In the genomic region with DNA sequence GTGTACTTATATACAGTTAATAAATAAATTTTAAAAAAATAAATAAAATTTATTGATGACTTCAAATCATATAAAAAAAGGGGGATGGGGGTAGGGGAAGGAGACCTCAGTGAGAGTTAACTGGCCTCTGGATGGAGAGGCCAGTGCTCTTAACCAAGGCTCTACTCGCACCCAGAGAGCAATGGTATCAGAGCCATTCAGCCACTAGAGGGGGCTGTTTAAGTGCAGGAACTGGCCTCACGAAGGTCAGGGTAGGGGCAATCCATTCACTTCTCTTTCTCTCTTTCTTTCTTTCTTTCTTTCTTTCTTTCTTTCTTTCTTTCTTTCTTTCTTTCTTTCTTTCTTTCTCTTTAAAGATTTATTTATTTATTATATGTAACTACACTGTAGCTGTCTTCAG, we compare ENCODE assay signal across 9 mouse cellular contexts. TPM values are rescaled to one million over a fixed set of nuclear protein-coding genes. Genes with fewer than 3 reads are reported as not detected.
DNase-seq lines count a peak whose midpoint lies in the region; ATAC-seq and TF ChIP-seq lines count a peak whose summit lies in the region.
"Had no signal": no experiment of that assay in that cellular context is flagged by ENCODE, and none has a peak within 500 bp of the region (broad histone marks: within the 10 kb centered on the region; RNA-seq: fewer than 3 reads in every experiment).

No protein-coding gene starts in this region.

- no peak overlapping the region for H3K9ac ChIP-seq in hindbrain, embryonic 12.5 days
- no peak overlapping the region for H3K9ac ChIP-seq in ES-Bruce4 (ENCODE audit: low read depth, poor library complexity, severe bottlenecking)

- no peak for ATAC-seq in hindbrain, embryonic 12.5 days (ENCODE audit: low FRiP score)

- H3K4me2 ChIP-seq in hindbrain, embryonic 12.5 days (replicated peaks), result no peak overlapping the region

- no peaks in the 10 kb centered on the region for H3K27me3 ChIP-seq in hindbrain, embryonic 10.5 days (ENCODE audit: insufficient read depth, poor library complexity, severe bottlenecking)
- H3K27me3 ChIP-seq in hindbrain, embryonic 12.5 days, result no peaks in the 10 kb centered on the region
- no peaks in the 10 kb centered on the region for H3K27me3 ChIP-seq in ES-Bruce4 (ENCODE audit: control insufficient read depth, insufficient read depth, low read length, poor library complexity, severe bottlenecking)
- H3K27me3 ChIP-seq: megakaryocyte, embryonic 14.5 days had no signal

- 40% methylated on average over 2 of the region's 2 CpGs for WGBS in hindbrain, embryonic 10.5 days
- 39% methylated on average over 2 of the region's 2 CpGs for WGBS in hindbrain, embryonic 12.5 days

- TF ChIP-seq EP300 in ES-Bruce4 (IDR thresholded peaks at IDR 0.05; ENCODE audit: insufficient read depth, low read depth, low read length), result no peak

- peak; percentile 87 for TF ChIP-seq CTCF in ES-Bruce4 (IDR thresholded peaks at IDR 0.05; ENCODE audit: low read depth, low read length)

- H3K4me1 ChIP-seq in hindbrain, embryonic 10.5 days (replicated peaks), result peaks cover 31% of the 10 kb centered on the region
- H3K4me1 ChIP-seq in hindbrain, embryonic 12.5 days, result peaks cover 9% of the 10 kb centered on the region
- no peaks in the 10 kb centered on the region for H3K4me1 ChIP-seq in ES-Bruce4 (ENCODE audit: control insufficient read depth, insufficient read depth, low read length)

- TF ChIP-seq POLR2A in ES-Bruce4 (IDR thresholded peaks at IDR 0.05; ENCODE audit: insufficient read depth, low read length), result no peak

- peak; percentile 39 for DNase-seq in hindbrain, embryonic 10.5 days (ENCODE audit: low spot score)
- peak; percentile 64 for DNase-seq in c-Kit-negative CD71-positive TER-119-positive erythroid progenitor cells, embryonic 14.5 days (ENCODE audit: low read depth, low spot score)
- DNase-seq in kidney, postnatal 25 days, result peak; percentile 60 to 74
- peak; percentile 54 to 61 for DNase-seq in spleen, postnatal 36 days (ENCODE audit: low spot score in 2 of 2)
- DNase-seq in frontal cortex, postnatal 36 days (ENCODE audit: low spot score in 2 of 2), result no peak
- DNase-seq in urinary bladder, postnatal 10 days (ENCODE audit: low spot score), result no peak

- peaks cover 46% of the 10 kb centered on the region for H3K36me3 ChIP-seq in hindbrain, embryonic 10.5 days
- peaks cover 26% of the 10 kb centered on the region for H3K36me3 ChIP-seq in hindbrain, embryonic 12.5 days
- no peaks in the 10 kb centered on the region for H3K36me3 ChIP-seq in ES-Bruce4 (ENCODE audit: control insufficient read depth, insufficient read depth, low read length, poor library complexity, severe bottlenecking)

- no peak overlapping the region for H3K27ac ChIP-seq in hindbrain, embryonic 10.5 days
- H3K27ac ChIP-seq in hindbrain, embryonic 12.5 days, result no peak overlapping the region
- H3K27ac ChIP-seq in ES-Bruce4 (ENCODE audit: insufficient read depth, low read length), result no peak overlapping the region

- no peaks in the 10 kb centered on the region for H3K9me3 ChIP-seq in hindbrain, embryonic 10.5 days
- H3K9me3 ChIP-seq in hindbrain, embryonic 12.5 days (replicated peaks), result no peaks in the 10 kb centered on the region
- no peaks in the 10 kb centered on the region for H3K9me3 ChIP-seq in ES-Bruce4 (replicated peaks; ENCODE audit: control insufficient read depth, insufficient read depth, low read length, poor library complexity, severe bottlenecking)
- H3K9me3 ChIP-seq: megakaryocyte, embryonic 14.5 days had no signal

- no peak overlapping the region for H3K4me3 ChIP-seq in hindbrain, embryonic 10.5 days
- H3K4me3 ChIP-seq in hindbrain, embryonic 12.5 days, result no peak overlapping the region
- no peak overlapping the region for H3K4me3 ChIP-seq in ES-Bruce4 (ENCODE audit: low read depth, low read length)
- H3K4me3 ChIP-seq: megakaryocyte, embryonic 14.5 days had no signal

RNA-seq across cellular contexts. Expression of a gene that starts 4.7 kb away (rescaled TPM):
- 1.5 and 2.7 TPM in 2 replicates for polyA plus RNA-seq in hindbrain, embryonic 10.5 days (2016; fragmentation: Nextera tagmentation; extraction: Ambion mirVana)
- 1.7 and 2.1 TPM in 2 replicates for polyA plus RNA-seq in hindbrain, embryonic 12.5 days (2016; fragmentation: Nextera tagmentation; extraction: Ambion mirVana)
- 9.1 and 12.8 TPM in 2 replicates for polyA plus RNA-seq in ES-Bruce4 (2011; ENCODE audit: insufficient read depth, insufficient read length, low read depth, missing spikeins)

RNA-seq across cellular contexts. Expression of a gene that starts 4.8 kb away (rescaled TPM):
- polyA plus RNA-seq in hindbrain, embryonic 10.5 days (2016; fragmentation: Nextera tagmentation; extraction: Ambion mirVana), result 84.1 and 87.8 TPM in 2 replicates
- polyA plus RNA-seq in hindbrain, embryonic 12.5 days (2016; fragmentation: Nextera tagmentation; extraction: Ambion mirVana), result 83.3 and 83.8 TPM in 2 replicates
- 70.7 and 84.2 TPM in 2 replicates for polyA plus RNA-seq in ES-Bruce4 (2011; ENCODE audit: insufficient read depth, insufficient read length, low read depth, missing spikeins)

RNA-seq across cellular contexts. Expression of a gene that starts 6.5 kb away (rescaled TPM):
- 150 and 157 TPM in 2 replicates for polyA plus RNA-seq in hindbrain, embryonic 10.5 days (2016; fragmentation: Nextera tagmentation; extraction: Ambion mirVana)
- 142 and 145 TPM in 2 replicates for polyA plus RNA-seq in hindbrain, embryonic 12.5 days (2016; fragmentation: Nextera tagmentation; extraction: Ambion mirVana)
- polyA plus RNA-seq in ES-Bruce4 (2011; ENCODE audit: insufficient read depth, insufficient read length, low read depth, missing spikeins), result 89.0 and 93.3 TPM in 2 replicates

RNA-seq across cellular contexts. Expression of a gene that starts 33.1 kb away (rescaled TPM):
- 0.86 and 1.4 TPM in 2 replicates for polyA plus RNA-seq in hindbrain, embryonic 10.5 days (2016; fragmentation: Nextera tagmentation; extraction: Ambion mirVana)
- 2.2 and 2.8 TPM in 2 replicates for polyA plus RNA-seq in hindbrain, embryonic 12.5 days (2016; fragmentation: Nextera tagmentation; extraction: Ambion mirVana)
- polyA plus RNA-seq in ES-Bruce4 (2011; ENCODE audit: insufficient read depth, insufficient read length, low read depth, missing spikeins), result 4.9 and 6.8 TPM in 2 replicates

RNA-seq across cellular contexts. Expression of a gene that starts 34.4 kb away (rescaled TPM):
- polyA plus RNA-seq in hindbrain, embryonic 10.5 days (2016; fragmentation: Nextera tagmentation; extraction: Ambion mirVana), result 755 and 805 TPM in 2 replicates
- polyA plus RNA-seq in hindbrain, embryonic 12.5 days (2016; fragmentation: Nextera tagmentation; extraction: Ambion mirVana), result 523 and 555 TPM in 2 replicates
- 584 and 609 TPM in 2 replicates for polyA plus RNA-seq in ES-Bruce4 (2011; ENCODE audit: insufficient read depth, insufficient read length, low read depth, missing spikeins)

Comparison
In these comparisons a context has a peak if more than half of its experiments do, and no peak if none do; other contexts are left out.
1. DNase-seq: peak in hindbrain, embryonic 10.5 days (single experiment), c-Kit-negative CD71-positive TER-119-positive erythroid progenitor cells, embryonic 14.5 days (single experiment), kidney, postnatal 25 days (2 of 2) and spleen, postnatal 36 days (2 of 2); none in frontal cortex, postnatal 36 days (0 of 2) and urinary bladder, postnatal 10 days (single experiment).